Mouse (Mus musculus) adipose tissue, adult 10 weeks (tissue): Measurements from ENCODE around the gene Gm26602. TPM values are rescaled to one million over a fixed set of nuclear protein-coding genes. Genes with fewer than 3 reads are reported as not detected.

Experiments
- polyA plus RNA-seq: library from polyadenylated mRNA; stranded (reverse); fragments of 350-450 nt; fragmentation: Illumina TruSeq; extraction: RNeasy Lipid Tissue Mini Kit (QIAGEN cat#74804); gene quantifications from one replicate; pipeline ENCODE4 v1.2.3, GENCODE M21; 2014; ENCODE audit warnings: low read depth, low replicate concordance

Gene Gm26602
- polyA plus RNA-seq = not detected

GRCm38 (mm10) chr10:79910556-79910955, at the start of gene Gm26602:
TSS of gene Gm26602 (plus strand) at chr10:79910856.

GRCm38 (mm10) chr10:79874290-79874862, 36.3 kb upstream of the Gm26602 start, which contains the start of the genes Prtn3 and Plppr3:
TSS of gene Prtn3 (plus strand) at chr10:79874476.
TSS of gene Plppr3 (minus strand) at chr10:79874634.

GRCm38 (mm10) chr10:79886054-79886453, 24.6 kb upstream of the Gm26602 start, which contains the start of gene Elane:
TSS of gene Elane (plus strand) at chr10:79886247.

GRCm38 (mm10) chr10:79890670-79891069, 20.0 kb upstream of the Gm26602 start, which contains the start of gene Cfd:
TSS of gene Cfd (plus strand) at chr10:79890853.

GRCm38 (mm10) chr10:79908167-79909091, 2.2 kb upstream of the Gm26602 start, which contains the start of gene Med16:
TSS of gene Med16 (minus strand) at chr10:79908923.

GRCm38 (mm10) chr10:79916808-79917531, 6.3 kb downstream of the Gm26602 start, which contains the start of gene Kiss1r:
TSS of gene Kiss1r (plus strand) at chr10:79916971.

GRCm38 (mm10) chr10:79920958-79921535, 10.4 kb downstream of the Gm26602 start, which contains the start of gene R3hdm4:
TSS of gene R3hdm4 (minus strand) at chr10:79921208.

GRCm38 (mm10) chr10:79926491-79927323, 16.1 kb downstream of the Gm26602 start, which contains the start of gene Arid3a:
TSS of gene Arid3a (plus strand) at chr10:79927043.

GRCm38 (mm10) chr10:79959847-79960601, 49.4 kb downstream of the Gm26602 start, which contains the start of gene Wdr18:
TSS of gene Wdr18 (plus strand) at chr10:79960152.

Other genes starting within 250 kb of the Gm26602 start
- gene Madcam1, start 246.3 kb upstream of the Gm26602 start, polyA plus RNA-seq = not detected
- 29.6 TPM for gene Tpgs1, start 241.5 kb upstream of the Gm26602 start, polyA plus RNA-seq
- gene Cdc34, start 228.7 kb upstream of the Gm26602 start, polyA plus RNA-seq = 64.7 TPM
- gene Gzmm, start 221.8 kb upstream of the Gm26602 start, polyA plus RNA-seq = 0.63 TPM
- 523 TPM for gene Bsg, start 206.4 kb upstream of the Gm26602 start, polyA plus RNA-seq
- 0.37 TPM for gene Hcn2, start 194.2 kb upstream of the Gm26602 start, polyA plus RNA-seq
- 24.5 TPM for gene Polrmt, start 164.3 kb upstream of the Gm26602 start, polyA plus RNA-seq
- gene Fgf22, start 155.8 kb upstream of the Gm26602 start, polyA plus RNA-seq = not detected
- 37.4 TPM for gene Rnf126, start 143.9 kb upstream of the Gm26602 start, polyA plus RNA-seq
- 19.8 TPM for gene Fstl3, start 133.6 kb upstream of the Gm26602 start, polyA plus RNA-seq
- gene Prss57, start 119.9 kb upstream of the Gm26602 start, polyA plus RNA-seq = not detected
- 60.4 TPM for gene Palm, start 117.3 kb upstream of the Gm26602 start, polyA plus RNA-seq
- gene Misp, start 89.9 kb upstream of the Gm26602 start, polyA plus RNA-seq = 1.5 TPM
- gene Ptbp1, start 56.4 kb upstream of the Gm26602 start, polyA plus RNA-seq = 149 TPM
- 14.3 TPM for gene Prtn3, start 36.4 kb upstream of the Gm26602 start, polyA plus RNA-seq
- 7.2 TPM for gene Plppr3, start 36.2 kb upstream of the Gm26602 start, polyA plus RNA-seq
- gene Elane, start 24.6 kb upstream of the Gm26602 start, polyA plus RNA-seq = 0.67 TPM
- gene Cfd, start 20.0 kb upstream of the Gm26602 start, polyA plus RNA-seq = 6,422 TPM
- gene Med16, start 1.9 kb upstream of the Gm26602 start, polyA plus RNA-seq = 25.6 TPM
- gene Kiss1r, start 6.1 kb downstream of the Gm26602 start, polyA plus RNA-seq = 2.7 TPM
- gene R3hdm4, start 10.4 kb downstream of the Gm26602 start, polyA plus RNA-seq = 81.2 TPM
- gene Arid3a, start 16.2 kb downstream of the Gm26602 start, polyA plus RNA-seq = 4.9 TPM
- 22.5 TPM for gene Wdr18, start 49.3 kb downstream of the Gm26602 start, polyA plus RNA-seq
- gene Grin3b, start 59.9 kb downstream of the Gm26602 start, polyA plus RNA-seq = not detected
- 86.6 TPM for gene Tmem259, start 73.5 kb downstream of the Gm26602 start, polyA plus RNA-seq
- gene Cnn2, start 77.7 kb downstream of the Gm26602 start, polyA plus RNA-seq = 46.6 TPM
- gene Abca7, start 85.6 kb downstream of the Gm26602 start, polyA plus RNA-seq = 3.8 TPM
- gene Arhgap45, start 105.8 kb downstream of the Gm26602 start, polyA plus RNA-seq = 13.2 TPM
- gene Polr2e, start 128.9 kb downstream of the Gm26602 start, polyA plus RNA-seq = 65.7 TPM
- gene Gpx4, start 136.3 kb downstream of the Gm26602 start, polyA plus RNA-seq = 681 TPM
- gene Sbno2, start 194.7 kb downstream of the Gm26602 start, polyA plus RNA-seq = 17.9 TPM
- 82.1 TPM for gene Stk11, start 204.9 kb downstream of the Gm26602 start, polyA plus RNA-seq
- 268 TPM for gene Atp5d, start 227.8 kb downstream of the Gm26602 start, polyA plus RNA-seq
- gene Cbarp, start 230.0 kb downstream of the Gm26602 start, polyA plus RNA-seq = 29.3 TPM
- 28.1 TPM for gene Midn, start 237.4 kb downstream of the Gm26602 start, polyA plus RNA-seq